In genomic region chrX:73191934-73192333, GRCm38 (mm10) we compare ENCODE assay signal across 8 mouse cellular contexts. TPM values are rescaled to one million over a fixed set of nuclear protein-coding genes. Genes with fewer than 3 reads are reported as not detected.
DNase-seq lines count a peak whose midpoint lies in the region; ATAC-seq lines count a peak whose summit lies in the region.
"Not testable (repeated sequence)": the region's sequence is repeated elsewhere in the genome, so short reads cannot be mapped to it uniquely, and the experiment has no call there.

TSS of gene Xlr3b (plus strand) at chrX:73192207.

- not testable (repeated sequence) for H3K36me3 ChIP-seq in hindbrain, embryonic 16.5 days (ENCODE audit: control insufficient read depth, insufficient read depth, low read length); neural tube, embryonic 14.5 days (ENCODE audit: control insufficient read depth, insufficient read depth, low read length)

- not testable (repeated sequence) for H3K4me1 ChIP-seq in hindbrain, embryonic 16.5 days (ENCODE audit: control insufficient read depth, insufficient read depth, low read depth, low read length); neural tube, embryonic 14.5 days (ENCODE audit: control insufficient read depth, insufficient read depth, low read length)

- not testable (repeated sequence) for H3K9me3 ChIP-seq in hindbrain, embryonic 16.5 days (ENCODE audit: control insufficient read depth, low read length); neural tube, embryonic 14.5 days (ENCODE audit: control insufficient read depth, low read length)

- WGBS in hindbrain, embryonic 16.5 days = 89% methylated on average over 12 of the region's 12 CpGs
- WGBS in neural tube, embryonic 14.5 days = 72% methylated on average over 9 of the region's 12 CpGs

- not testable (repeated sequence) for H3K27ac ChIP-seq in hindbrain, embryonic 16.5 days (ENCODE audit: low read depth, low read length); neural tube, embryonic 14.5 days (ENCODE audit: low read depth, low read length)

- H3K27me3 ChIP-seq in hindbrain, embryonic 16.5 days (replicated peaks; ENCODE audit: control insufficient read depth, insufficient read depth, low read length); neural tube, embryonic 14.5 days (ENCODE audit: control insufficient read depth, insufficient read depth, low read length): not testable (repeated sequence)

- not testable (repeated sequence) for H3K9ac ChIP-seq in hindbrain, embryonic 16.5 days (ENCODE audit: low read depth, low read length); neural tube, embryonic 14.5 days (replicated peaks; ENCODE audit: low read depth, low read length)

- H3K4me3 ChIP-seq in hindbrain, embryonic 16.5 days (ENCODE audit: low read length); neural tube, embryonic 14.5 days (ENCODE audit: low read depth, low read length): not testable (repeated sequence)

- ATAC-seq in common myeloid progenitor, adult 5-6 weeks (replicated peaks; ENCODE audit: low read depth, poor library complexity, severe bottlenecking) = peak; percentile 60
- peak; percentile 64 for ATAC-seq in hindbrain, embryonic 16.5 days
- ATAC-seq in neural tube, embryonic 14.5 days (ENCODE audit: low read depth) = peak; percentile 70

- H3K4me2 ChIP-seq in hindbrain, embryonic 16.5 days (ENCODE audit: low read length); neural tube, embryonic 14.5 days (ENCODE audit: low read depth, low read length): not testable (repeated sequence)

- peak; percentile 75 for DNase-seq in R1 (ENCODE audit: low read depth, low spot score)
- peak; percentile 0 for DNase-seq in forelimb bud, embryonic 11.5 days (ENCODE audit: low read depth, low spot score)
- DNase-seq in layer of hippocampus, adult 11-12 months (ENCODE audit: low spot score) = peak; percentile 9
- peak; percentile 4 for DNase-seq in lung, postnatal 36 days
- DNase-seq in thymus, postnatal 36 days = peak; percentile 7 to 30

RNA-seq across cellular contexts. Expression of gene Xlr3b, which starts in this region (rescaled TPM):
- 3.2 and 7.7 TPM in 2 replicates for total RNA-seq in common myeloid progenitor, adult 5-6 weeks (2017)
- 12.7 and 16.0 TPM in 2 replicates for polyA plus RNA-seq in hindbrain, embryonic 16.5 days (2015; fragmentation: Nextera tagmentation; extraction: Ambion mirVana)
- polyA plus RNA-seq in neural tube, embryonic 14.5 days (2014; fragmentation: Nextera tagmentation; extraction: Ambion mirVana) = 13.9 and 14.5 TPM in 2 replicates

Comparison
In these comparisons a context has a peak if more than half of its experiments do, and no peak if none do; other contexts are left out.
1. DNase-seq: peak in every context shown above with its lines; median percentile 75 in R1; 18 in thymus, postnatal 36 days; 9 in layer of hippocampus, adult 11-12 months; 4 in lung, postnatal 36 days; 0 in forelimb bud, embryonic 11.5 days.